Mouse (Mus musculus) embryonic facial prominence, embryonic 15.5 days (tissue): ENCODE measurements at regions not wholly inside any gene's neighbourhood (a gene's known extent, or its start where the extent isn't known, plus 50 kb on each side); places are given as distances from the start of the nearest gene placed in this dataset.

Source experiments
- ATAC-seq: fragments of 200-750 bp; cut with Nextera tagmentation; 2 replicates; pipeline ENCODE4 v1.8.0; 2017; ENCODE audit warnings: low read depth, moderate TSS enrichment; ENCODE audit not compliant: insufficient number of reproducible peaks, low FRiP score, low TSS enrichment
- H3K27ac ChIP-seq: fragments of 300-500 bp; sonication (generic); replicated peaks from 2 replicates; pipeline ENCODE4 v1.5.1; 2015; ENCODE audit warnings: mild to moderate bottlenecking, inconsistent platforms
- H3K27me3 ChIP-seq: fragments of 300-500 bp; sonication (generic); 2 replicates; pipeline ENCODE4 v1.6.1; 2015; ENCODE audit warnings: inconsistent platforms
- H3K36me3 ChIP-seq: fragments of 300-500 bp; sonication (generic); 2 replicates; pipeline ENCODE4 v1.6.1; 2015; ENCODE audit warnings: mild to moderate bottlenecking, inconsistent platforms
- H3K4me1 ChIP-seq: fragments of 300-500 bp; sonication (generic); 2 replicates; pipeline ENCODE4 v1.6.1; 2015; ENCODE audit warnings: inconsistent platforms
- H3K4me2 ChIP-seq: fragments of 300-500 bp; sonication (generic); replicated peaks from 2 replicates; pipeline ENCODE4 v1.6.1; 2015; ENCODE audit warnings: mild to moderate bottlenecking, inconsistent platforms
- H3K4me3 ChIP-seq: fragments of 300-500 bp; sonication (generic); replicated peaks from 2 replicates; pipeline ENCODE4 v1.5.1; 2015; ENCODE audit warnings: mild to moderate bottlenecking, inconsistent platforms
- H3K9ac ChIP-seq: fragments of 300-500 bp; sonication (generic); 2 replicates; pipeline ENCODE4 v1.6.1; 2015; ENCODE audit warnings: inconsistent platforms
- H3K9me3 ChIP-seq: fragments of 300-500 bp; sonication (generic); replicated peaks from 2 replicates; pipeline ENCODE4 v1.6.1; 2016; ENCODE audit warnings: inconsistent platforms
- WGBS: fragments of 180-500 bp; shearing (Covaris S2); methylation state at CpG from one replicate; pipeline ENCODE4 v1.1.7; 2015; 5-methylcytosine and 5-hydroxymethylcytosine counted together

DNA sequence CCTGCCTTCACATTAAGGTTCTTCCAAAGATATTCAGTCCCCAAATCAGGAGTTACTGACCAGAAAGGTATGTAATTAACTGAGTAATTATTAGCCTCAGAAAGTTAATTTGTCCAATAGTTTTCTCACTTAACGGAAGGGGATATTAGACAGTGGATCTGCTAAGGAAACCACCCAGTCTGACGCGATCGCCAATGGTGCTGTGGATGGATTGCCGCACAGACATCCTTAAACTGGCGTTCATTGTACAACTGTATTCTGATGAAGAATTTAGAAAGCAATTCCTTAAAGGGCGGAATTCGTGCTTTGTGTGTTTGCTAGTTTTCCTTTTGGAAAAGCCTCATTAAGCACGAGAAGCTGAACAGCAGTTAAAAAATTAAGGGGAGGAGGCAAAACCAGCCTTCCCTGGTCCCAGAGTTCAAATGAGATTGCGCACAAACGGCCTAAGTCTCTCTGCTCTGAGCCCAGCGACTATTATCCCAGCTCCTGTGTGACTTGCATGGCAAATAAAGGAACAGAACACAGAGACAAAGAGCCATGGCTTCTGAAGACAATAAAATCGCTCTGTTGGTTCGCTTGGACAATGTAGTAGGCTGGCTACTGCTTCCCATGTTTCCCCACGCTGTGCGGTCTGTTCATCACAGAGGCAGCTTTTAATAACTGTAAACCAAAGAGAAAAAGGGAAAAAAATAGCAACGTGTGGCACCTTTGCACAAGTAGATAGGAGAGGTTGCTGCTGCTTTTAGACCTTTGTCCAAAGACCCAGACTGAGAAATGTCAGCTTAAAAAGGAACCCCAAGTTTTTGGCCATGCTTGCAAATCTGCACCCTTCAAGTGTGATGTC is 83.1 kb downstream of the S1pr1 start:
- Histone ChIP-seq H3K36me3 (no peaks in the 10 kb centered on the region), H3K4me1 (no peaks in the 10 kb centered on the region), H3K9me3 (no peaks in the 10 kb centered on the region), H3K4me3 (no peak overlapping the region), H3K27me3 (no peaks in the 10 kb centered on the region), H3K9ac (no peak overlapping the region), H3K4me2 (no peak overlapping the region), H3K27ac (no peak overlapping the region)
- 84% methylated on average over 17 of the region's 17 CpGs for WGBS
- no peak for ATAC-seq

DNA sequence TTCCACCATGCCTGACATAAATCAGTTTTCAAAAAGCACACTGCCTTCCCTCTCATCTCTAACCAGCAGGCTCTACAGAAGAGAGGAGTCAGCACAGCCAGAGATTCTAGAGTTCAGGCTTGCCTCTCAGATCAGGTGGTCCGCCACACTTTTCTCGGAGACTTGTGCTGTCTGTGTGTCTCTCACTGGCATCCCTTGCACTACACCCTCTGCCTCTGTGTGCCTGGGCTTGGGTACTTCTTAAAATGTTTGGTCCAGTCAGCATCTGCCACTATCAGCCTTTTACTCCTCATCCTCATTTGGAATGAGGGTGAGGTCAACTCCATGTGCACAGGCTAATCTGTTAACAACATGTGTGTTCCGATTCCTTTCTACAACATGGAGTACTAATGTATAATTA is 92.0 kb downstream of the S1pr1 start:
- H3K4me2 ChIP-seq: no peak overlapping the region
- H3K9ac ChIP-seq: no peak overlapping the region
- no peaks in the 10 kb centered on the region for H3K36me3 ChIP-seq
- no peaks in the 10 kb centered on the region for H3K27me3 ChIP-seq
- H3K4me1 ChIP-seq: no peaks in the 10 kb centered on the region
- WGBS: 92% methylated on average over 3 of the region's 3 CpGs
- H3K9me3 ChIP-seq: no peaks in the 10 kb centered on the region
- no peak overlapping the region for H3K4me3 ChIP-seq
- H3K27ac ChIP-seq: no peak overlapping the region
- ATAC-seq: no peak

DNA sequence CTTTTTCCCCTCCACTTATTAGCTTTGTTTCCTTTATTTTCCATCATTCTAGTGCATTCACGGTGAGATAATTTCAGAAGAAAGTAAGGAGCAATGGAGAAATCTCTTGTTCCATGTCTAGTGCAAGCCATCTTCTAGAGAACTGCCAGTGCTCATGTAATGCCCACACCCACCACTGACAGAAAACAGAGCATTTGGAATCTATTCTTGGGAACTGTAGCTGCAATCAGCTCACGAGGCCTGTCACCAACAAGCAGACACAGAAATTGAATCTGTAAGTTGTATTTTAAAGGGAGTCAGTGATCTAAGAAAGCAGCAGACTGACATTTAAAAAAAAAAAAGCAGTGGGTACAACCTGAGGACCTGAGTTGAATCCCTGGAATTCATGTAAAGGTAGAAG is 92.6 kb downstream of the S1pr1 start:
- H3K9ac ChIP-seq: no peak overlapping the region
- no peaks in the 10 kb centered on the region for H3K4me1 ChIP-seq
- H3K9me3 ChIP-seq: no peaks in the 10 kb centered on the region
- no peaks in the 10 kb centered on the region for H3K27me3 ChIP-seq
- H3K4me3 ChIP-seq: no peak overlapping the region
- no peak for ATAC-seq
- 65% methylated on average over 2 of the region's 2 CpGs for WGBS
- H3K4me2 ChIP-seq: no peak overlapping the region
- H3K27ac ChIP-seq: no peak overlapping the region
- no peaks in the 10 kb centered on the region for H3K36me3 ChIP-seq

DNA sequence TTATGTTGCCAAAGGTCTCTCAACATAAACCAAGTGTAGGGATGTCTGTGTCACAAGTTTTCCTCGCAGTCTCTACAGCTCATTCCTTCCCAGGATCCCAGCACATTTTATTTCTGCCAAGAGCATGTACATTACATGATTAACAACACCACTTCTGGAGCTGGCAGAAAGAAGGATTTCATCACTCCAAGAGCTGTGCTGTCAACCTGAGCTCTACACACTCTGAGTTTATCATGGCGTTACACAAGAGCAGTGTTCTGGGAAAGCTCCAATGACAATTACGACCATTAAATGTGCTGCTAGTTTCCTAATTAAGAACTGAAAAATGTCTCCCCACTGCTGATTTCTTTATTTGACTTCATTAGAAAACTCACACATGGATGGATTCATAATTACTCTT is 94.9 kb downstream of the S1pr1 start:
- Histone ChIP-seq H3K27ac (no peak overlapping the region), H3K4me3 (no peak overlapping the region), H3K36me3 (no peaks in the 10 kb centered on the region), H3K27me3 (no peaks in the 10 kb centered on the region), H3K9ac (no peak overlapping the region), H3K9me3 (no peaks in the 10 kb centered on the region), H3K4me1 (no peaks in the 10 kb centered on the region), H3K4me2 (no peak overlapping the region)
- WGBS: 68% methylated on average over 3 of the region's 3 CpGs
- no peak for ATAC-seq

DNA sequence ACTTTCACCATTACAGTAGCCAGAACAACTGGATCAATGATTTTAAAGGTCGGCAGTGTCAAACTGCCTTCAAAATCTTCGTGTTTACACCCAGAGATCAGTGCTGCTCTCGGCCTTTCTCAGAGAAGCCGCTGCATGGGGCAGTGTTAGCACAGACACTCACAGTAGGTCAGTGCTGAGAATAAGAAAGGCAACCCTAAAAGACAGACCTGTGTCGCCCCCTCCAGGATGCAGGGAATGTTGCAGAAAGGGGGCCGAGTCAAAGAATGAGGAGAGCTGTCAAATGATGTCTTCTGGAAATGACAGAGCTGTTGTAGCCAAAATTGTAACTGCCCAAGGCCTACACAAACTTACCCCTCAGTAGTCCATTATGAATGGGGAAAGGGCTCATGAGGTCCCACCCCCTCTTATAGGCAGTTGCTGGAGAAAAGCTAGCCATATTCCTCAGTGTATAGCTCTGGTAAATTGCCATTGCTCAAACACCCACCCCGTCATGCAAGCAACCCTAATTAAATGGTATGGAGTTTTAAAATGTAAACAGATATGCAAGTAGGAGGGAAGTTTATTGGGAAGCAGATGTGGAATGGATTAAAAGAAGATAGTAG is 98.8 kb downstream of the S1pr1 start:
- H3K27me3 ChIP-seq: no peaks in the 10 kb centered on the region
- H3K27ac ChIP-seq: no peak overlapping the region
- no peaks in the 10 kb centered on the region for H3K9me3 ChIP-seq
- 23% methylated on average over 7 of the region's 7 CpGs for WGBS
- no peak overlapping the region for H3K9ac ChIP-seq
- no peak overlapping the region for H3K4me2 ChIP-seq
- H3K4me3 ChIP-seq: no peak overlapping the region
- no peaks in the 10 kb centered on the region for H3K36me3 ChIP-seq
- no peaks in the 10 kb centered on the region for H3K4me1 ChIP-seq
- ATAC-seq: no peak

DNA sequence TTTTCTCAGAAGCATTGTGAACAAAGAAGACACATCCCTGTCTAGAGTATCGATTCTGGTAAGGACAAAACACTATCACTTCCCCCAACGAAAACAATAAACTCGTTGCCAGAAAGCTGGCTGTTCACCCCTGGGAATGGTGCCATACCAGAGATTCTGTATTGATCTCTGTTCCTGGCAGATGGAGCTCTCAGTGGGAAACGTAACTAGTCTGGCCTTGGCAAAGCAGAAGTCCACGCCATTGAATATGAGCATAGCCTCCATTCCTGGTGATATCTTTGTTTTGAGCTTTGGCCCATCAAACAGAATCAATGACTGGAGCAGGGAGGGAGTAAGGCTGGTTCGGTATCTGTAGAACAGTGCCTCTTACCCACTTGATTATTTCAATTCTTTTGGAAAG is 102.0 kb downstream of the S1pr1 start:
- Histone ChIP-seq H3K4me3 (no peak overlapping the region), H3K27me3 (no peaks in the 10 kb centered on the region), H3K9ac (no peak overlapping the region), H3K27ac (no peak overlapping the region), H3K4me2 (no peak overlapping the region), H3K9me3 (no peaks in the 10 kb centered on the region), H3K4me1 (no peaks in the 10 kb centered on the region), H3K36me3 (no peaks in the 10 kb centered on the region)
- no peak for ATAC-seq
- WGBS: 90% methylated on average over 6 of the region's 6 CpGs

DNA sequence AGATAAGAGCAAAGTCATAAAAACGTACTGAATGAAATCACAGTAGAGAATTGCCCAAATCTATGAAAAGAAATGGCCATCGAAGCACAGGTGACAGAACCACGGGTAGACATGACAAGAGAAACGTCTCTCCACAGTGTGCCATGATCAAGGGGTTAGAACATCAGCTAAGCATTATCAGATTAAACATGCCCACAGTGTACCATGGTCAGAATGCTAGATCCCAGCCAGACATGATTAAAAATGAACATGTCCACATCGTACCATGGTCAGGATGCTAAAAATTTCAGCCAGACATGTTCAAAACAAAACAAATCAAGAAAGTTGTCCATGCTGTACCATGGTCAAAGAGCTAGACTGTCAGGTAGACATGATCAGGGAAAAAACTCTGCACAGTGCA is 106.8 kb downstream of the S1pr1 start:
- 80% methylated on average over 5 of the region's 5 CpGs for WGBS

DNA sequence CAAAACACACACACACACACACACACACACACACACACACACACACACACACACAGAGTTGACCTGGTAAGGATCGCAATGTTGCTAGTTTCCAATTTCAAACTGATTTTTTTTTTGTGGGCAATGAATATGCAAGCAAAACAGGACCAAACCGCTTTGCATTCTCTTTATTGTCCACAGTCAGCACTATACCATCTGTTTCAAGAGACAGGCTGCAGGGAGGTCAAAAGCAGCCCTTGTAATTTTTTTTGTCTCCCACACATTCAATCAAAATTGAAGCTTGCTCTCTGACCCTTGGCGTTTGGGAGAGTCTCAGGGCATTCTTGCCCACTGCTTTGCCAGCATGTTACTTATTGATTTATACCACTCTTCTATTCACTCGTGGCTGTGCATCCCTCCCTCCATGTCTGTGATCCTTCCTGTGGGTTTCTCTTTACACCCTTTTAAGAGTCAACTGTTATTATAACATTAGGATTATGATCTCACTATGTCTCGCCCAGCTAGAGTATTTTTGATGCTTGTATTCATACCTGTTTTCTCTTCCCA is 110.1 kb downstream of the S1pr1 start:
- Histone ChIP-seq H3K4me2 (no peak overlapping the region), H3K27me3 (no peaks in the 10 kb centered on the region), H3K9ac (no peak overlapping the region), H3K4me3 (no peak overlapping the region), H3K4me1 (no peaks in the 10 kb centered on the region), H3K9me3 (no peaks in the 10 kb centered on the region), H3K36me3 (no peaks in the 10 kb centered on the region), H3K27ac (no peak overlapping the region)
- no peak for ATAC-seq
- WGBS: 48% methylated on average over 5 of the region's 5 CpGs

More for the DNA sequence above, 106.8 kb downstream of the S1pr1 start:
- Histone ChIP-seq H3K27ac (no peak overlapping the region), H3K9ac (no peak overlapping the region), H3K9me3 (no peaks in the 10 kb centered on the region), H3K27me3 (no peaks in the 10 kb centered on the region), H3K36me3 (no peaks in the 10 kb centered on the region), H3K4me1 (no peaks in the 10 kb centered on the region), H3K4me2 (no peak overlapping the region), H3K4me3 (no peak overlapping the region)
- ATAC-seq: no peak

DNA sequence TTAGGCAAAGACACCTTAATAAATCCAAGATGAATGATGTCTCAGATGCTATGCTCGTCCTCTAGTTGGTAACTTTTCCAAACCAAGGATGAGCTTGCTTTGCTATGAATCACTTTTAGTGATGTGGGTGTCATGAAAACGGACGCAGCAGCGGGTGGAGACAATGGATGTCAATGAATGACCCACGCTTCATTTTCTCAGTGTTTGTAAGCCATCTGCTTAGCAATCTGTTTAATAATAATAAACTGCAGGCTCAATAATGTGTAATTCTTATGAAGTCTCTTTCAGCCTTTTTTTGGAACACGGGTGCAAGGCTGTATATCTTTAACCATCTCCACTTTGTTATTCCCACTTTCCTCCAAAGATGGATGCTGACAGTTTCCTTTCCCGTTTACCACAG is 110.6 kb downstream of the S1pr1 start:
- Histone ChIP-seq H3K36me3 (no peaks in the 10 kb centered on the region), H3K4me3 (no peak overlapping the region), H3K4me1 (no peaks in the 10 kb centered on the region), H3K27ac (no peak overlapping the region), H3K4me2 (no peak overlapping the region), H3K9me3 (no peaks in the 10 kb centered on the region), H3K27me3 (no peaks in the 10 kb centered on the region), H3K9ac (no peak overlapping the region)
- WGBS: 75% methylated on average over 7 of the region's 7 CpGs
- ATAC-seq: no peak

DNA sequence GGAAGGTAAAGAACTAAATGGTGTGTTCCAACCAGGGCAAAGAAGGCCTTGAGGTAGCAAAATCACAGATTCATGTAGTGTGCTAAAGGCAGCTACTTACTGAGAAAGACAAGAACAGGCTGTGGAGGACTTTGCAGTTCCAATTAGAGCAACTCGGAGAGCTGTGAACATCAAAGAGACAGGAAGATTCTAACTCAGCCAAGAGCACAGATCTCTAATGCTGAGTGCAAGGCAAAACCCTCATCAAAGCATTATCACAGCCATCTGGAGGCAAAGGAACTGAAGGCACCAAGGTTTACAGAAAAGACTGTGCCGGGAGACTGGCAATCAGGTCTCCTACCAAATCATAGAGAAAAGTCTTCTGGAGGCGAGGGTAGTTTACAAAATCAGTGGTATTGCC is 111.1 kb downstream of the S1pr1 start:
- ATAC-seq: no peak
- H3K4me1 ChIP-seq: no peaks in the 10 kb centered on the region
- 64% methylated on average over 3 of the region's 3 CpGs for WGBS
- no peak overlapping the region for H3K9ac ChIP-seq
- no peak overlapping the region for H3K4me2 ChIP-seq
- H3K27ac ChIP-seq: no peak overlapping the region
- H3K36me3 ChIP-seq: no peaks in the 10 kb centered on the region
- H3K4me3 ChIP-seq: no peak overlapping the region
- H3K27me3 ChIP-seq: no peaks in the 10 kb centered on the region
- no peaks in the 10 kb centered on the region for H3K9me3 ChIP-seq

DNA sequence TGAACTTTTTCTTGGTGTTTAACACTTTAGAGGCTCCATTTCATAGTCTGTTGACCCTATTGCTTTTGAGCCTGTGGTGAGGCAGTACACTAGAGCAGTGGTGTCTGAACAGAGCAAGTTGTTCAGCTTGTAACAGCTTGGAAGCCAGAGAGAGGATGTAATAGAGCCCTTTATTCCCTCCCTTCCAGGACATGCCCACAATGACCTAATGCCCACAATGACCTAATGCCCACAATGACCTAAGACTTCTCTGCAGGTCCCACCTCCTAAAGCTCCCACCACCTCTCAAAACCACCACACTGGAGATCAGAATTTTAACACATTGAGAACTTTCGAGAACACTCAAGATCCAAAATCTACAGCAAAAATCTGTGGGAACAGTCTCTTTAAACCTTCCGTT is 115.6 kb downstream of the S1pr1 start:
- H3K9ac ChIP-seq: no peak overlapping the region
- no peaks in the 10 kb centered on the region for H3K4me1 ChIP-seq
- H3K4me2 ChIP-seq: no peak overlapping the region
- no peak overlapping the region for H3K27ac ChIP-seq
- no peak overlapping the region for H3K4me3 ChIP-seq
- H3K9me3 ChIP-seq: no peaks in the 10 kb centered on the region
- WGBS: 94% methylated on average over 2 of the region's 2 CpGs
- ATAC-seq: no peak
- no peaks in the 10 kb centered on the region for H3K27me3 ChIP-seq
- H3K36me3 ChIP-seq: no peaks in the 10 kb centered on the region

DNA sequence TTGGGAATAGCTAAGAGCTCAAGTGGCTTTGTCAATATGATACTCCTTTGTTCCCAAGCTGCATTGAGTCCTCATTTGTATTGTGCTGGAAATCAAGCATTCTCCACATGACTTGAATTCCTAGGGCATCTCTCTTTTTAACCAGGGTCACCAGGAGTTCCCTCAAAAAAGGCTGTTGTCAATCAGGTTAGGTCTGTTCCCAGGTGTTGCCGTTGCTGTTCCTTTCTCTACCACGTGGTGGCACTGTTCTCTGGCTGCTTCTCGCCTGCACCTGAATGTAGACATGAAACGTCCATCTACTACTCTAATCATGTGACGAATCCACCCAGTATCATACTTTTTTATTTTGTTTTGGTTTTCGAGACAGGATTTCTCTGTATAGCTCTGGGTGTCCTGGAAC is 118.3 kb downstream of the S1pr1 start:
- H3K27me3 ChIP-seq: no peaks in the 10 kb centered on the region

More for the DNA sequence above, 118.3 kb downstream of the S1pr1 start:
- Histone ChIP-seq H3K36me3 (no peaks in the 10 kb centered on the region), H3K4me3 (no peak overlapping the region), H3K4me1 (no peaks in the 10 kb centered on the region), H3K9me3 (no peaks in the 10 kb centered on the region), H3K4me2 (no peak overlapping the region), H3K9ac (no peak overlapping the region), H3K27ac (no peak overlapping the region)
- ATAC-seq: no peak
- 34% methylated on average over 6 of the region's 6 CpGs for WGBS
